Mouse (Mus musculus) cortical plate, adult 2 months (tissue): ENCODE results near the gene Vmp1.

Experiments used
- CTCF ChIP-seq: fragments of 200-500 bp; IDR thresholded peaks from 2 replicates; pipeline ENCODE4 v1.5.1; 2011; ENCODE audit warnings: mild to moderate bottlenecking, control low read depth, low read length; ENCODE audit not compliant: insufficient read depth; ENCODE audit errors: extremely low read depth
- POLR2A ChIP-seq: fragments of 200-500 bp; IDR thresholded peaks from 2 replicates; pipeline ENCODE4 v1.6.1; 2011; ENCODE audit warnings: mild to moderate bottlenecking, low read length, control low read depth; ENCODE audit not compliant: insufficient read depth; ENCODE audit errors: extremely low read depth

DNA sequence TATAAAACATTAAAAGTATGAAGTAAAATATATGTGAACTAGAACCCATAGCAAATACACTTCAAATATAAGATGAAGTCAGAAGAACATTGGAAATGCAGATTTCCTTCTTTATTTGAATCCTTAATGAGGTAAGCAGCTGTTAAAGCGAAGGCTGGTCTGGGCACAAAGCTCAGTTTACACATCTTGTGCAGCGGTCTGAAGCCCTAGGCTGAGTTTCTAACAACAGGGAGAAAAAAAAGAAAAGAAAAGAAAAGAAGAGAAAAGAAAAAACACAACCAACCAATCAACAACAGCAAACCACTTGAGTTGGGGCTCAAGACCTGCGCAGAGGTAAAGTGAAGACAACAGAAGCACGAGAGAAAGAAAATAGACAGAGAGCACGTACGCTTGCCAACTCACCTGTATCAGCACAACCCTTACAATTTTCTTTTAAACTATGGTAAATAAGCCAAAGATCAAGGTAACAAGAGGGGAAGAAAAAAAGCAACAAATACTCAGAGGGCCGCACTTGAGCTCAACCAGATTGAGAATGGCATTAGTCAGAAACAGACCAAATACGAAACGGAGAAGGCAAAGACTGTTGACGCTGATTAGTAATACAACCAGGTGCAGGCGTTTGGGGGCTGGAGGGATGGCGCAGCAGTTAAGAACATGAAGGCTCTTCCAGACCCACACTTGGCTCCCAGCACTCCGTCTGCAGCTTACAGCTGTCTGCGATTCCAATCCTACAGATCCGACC, 35.8 kb downstream of the Vmp1 start:
- TF ChIP-seq CTCF = no peak
- TF ChIP-seq POLR2A = no peak
